Mouse (Mus musculus): ENCODE data around the gene Dusp14.

The Dusp14 gene

GRCm38 (mm10) chr11:84016810-84017508, 52.1 kb downstream of the Dusp14 start:
- no peak for DNase-seq (ENCODE audit: low read depth, low spot score)

- DNase-seq (ENCODE audit: low read depth, low spot score): no peak
Measured at GRCm38 (mm10) chr11:84016147-84016809, 52.8 kb downstream of the Dusp14 start.

DNA sequence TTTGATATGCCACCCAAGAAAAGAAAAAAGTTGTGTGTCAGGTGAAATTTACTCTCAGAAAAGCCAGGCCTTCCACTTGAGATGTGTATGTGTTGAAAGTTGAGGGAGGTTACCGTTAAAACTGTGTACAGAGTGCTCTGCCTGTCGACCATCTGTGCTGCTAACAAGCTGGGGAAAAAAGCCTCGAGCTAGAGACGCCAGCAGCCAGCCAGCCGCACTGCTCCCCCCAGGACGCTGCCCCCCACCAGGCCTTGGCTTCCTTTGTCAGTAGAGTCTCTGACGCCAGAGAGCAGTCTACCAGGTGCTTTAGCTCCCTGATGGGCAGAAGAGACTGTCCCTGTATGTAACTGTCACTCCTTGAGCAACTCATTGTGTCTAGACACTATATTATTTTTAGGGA, 56.0 kb downstream of the Dusp14 start:
- no peak for DNase-seq (ENCODE audit: low read depth, low spot score)

GRCm38 (mm10) chr11:84011576-84011975, 57.5 kb downstream of the Dusp14 start:
- no peak for DNase-seq (ENCODE audit: low read depth, low spot score)

GRCm38 (mm10) chr11:84011050-84011449, 58.0 kb downstream of the Dusp14 start:
- DNase-seq (ENCODE audit: low read depth, low spot score): peak; percentile 60

- no peak for DNase-seq (ENCODE audit: low read depth, low spot score)
Measured at GRCm38 (mm10) chr11:84010411-84010810, 58.6 kb downstream of the Dusp14 start.

GRCm38 (mm10) chr11:84009001-84009400, 60.1 kb downstream of the Dusp14 start:
- DNase-seq (ENCODE audit: low read depth, low spot score): peak; percentile 50

DNA sequence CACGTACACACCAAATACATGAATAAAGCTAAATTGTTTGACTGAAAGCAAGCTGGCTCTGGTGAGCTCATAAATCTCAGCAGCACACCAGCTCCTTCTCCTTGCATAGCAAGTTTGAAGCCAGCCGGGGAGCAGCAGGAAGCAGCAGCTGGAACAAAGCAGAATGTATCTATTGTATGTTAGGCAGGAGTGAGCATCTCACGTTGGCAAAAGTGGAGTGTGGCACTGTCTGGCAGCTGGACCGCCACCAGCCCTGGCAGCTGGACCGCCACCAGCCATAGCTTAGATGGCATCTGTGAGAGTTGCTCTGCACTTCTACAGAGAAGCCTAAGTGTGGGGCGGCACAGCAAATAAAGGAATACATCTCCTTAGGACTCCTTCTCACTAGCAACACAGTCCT, 65.1 kb downstream of the Dusp14 start:
- DNase-seq (ENCODE audit: low read depth, low spot score): no peak

GRCm38 (mm10) chr11:84001257-84001656, 67.8 kb downstream of the Dusp14 start:
- peak; percentile 68 for DNase-seq (ENCODE audit: low read depth, low spot score)

DNA sequence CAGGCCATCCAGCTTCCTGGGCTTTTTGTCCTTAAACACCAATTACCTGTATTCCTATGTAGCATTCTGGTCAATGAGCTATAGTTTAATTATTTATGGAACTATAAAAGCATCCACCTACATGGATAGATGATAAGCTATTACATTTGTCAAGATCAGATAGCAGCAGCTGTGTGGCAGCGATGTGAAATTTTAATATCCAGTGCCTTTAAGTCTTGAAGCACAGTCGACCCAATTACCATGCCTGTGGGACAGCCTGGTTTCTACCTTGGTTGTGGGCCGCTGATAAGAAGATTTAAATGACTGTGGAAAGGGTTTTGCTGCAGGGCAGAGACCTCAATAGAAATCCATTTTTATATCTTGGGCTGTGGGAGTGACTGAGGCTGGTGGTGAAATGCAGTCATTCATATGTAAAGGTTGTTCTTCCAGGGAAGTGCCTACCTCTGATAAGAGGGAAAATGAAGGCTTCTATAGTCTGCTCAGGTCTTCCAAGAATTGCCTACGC, 69.6 kb downstream of the Dusp14 start:
- no peak for DNase-seq (ENCODE audit: low read depth, low spot score)

GRCm38 (mm10) chr11:83998993-83999392, 70.1 kb downstream of the Dusp14 start:
- DNase-seq (ENCODE audit: low read depth, low spot score): no peak

Measured in ZHBTc4 (cell line).